Mouse (Mus musculus): ENCODE measurements around the gene Rhbdl2. TPM values are rescaled to one million over a fixed set of nuclear protein-coding genes. Genes with fewer than 3 reads are reported as not detected.

Rhbdl2 gene
- total RNA-seq (2015; ENCODE audit: low replicate concordance) (not detected in 2 replicates), total RNA-seq (2017; ENCODE audit: low replicate concordance) (not detected in 2 replicates)

GRCm38 (mm10) chr4:123787191-123787985 is at the start of gene Rhbdl2:
Gene Rhbdl2, plus strand, starts transcription at chr4:123787874.
- ATAC-seq (replicated peaks; ENCODE audit: low FRiP score, poor library complexity, severe bottlenecking) = no peak

DNA sequence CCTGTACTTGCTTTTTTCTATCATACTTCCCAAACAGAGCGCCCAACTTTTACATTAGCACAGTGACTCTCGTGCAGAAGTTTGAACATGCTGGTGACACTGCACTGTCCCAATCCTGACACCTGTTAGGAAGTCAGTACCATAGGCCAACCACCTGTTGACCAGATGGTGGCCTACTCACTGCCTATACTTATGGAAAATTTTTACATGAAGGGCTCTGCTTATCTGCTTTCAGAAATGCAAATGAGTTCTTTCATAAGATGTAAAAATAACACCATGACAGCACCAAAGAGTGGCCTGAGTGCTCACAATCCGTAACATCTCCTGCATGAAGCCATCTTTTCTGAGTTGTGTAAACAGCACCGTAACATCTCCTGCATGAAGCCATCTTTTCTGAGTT is 49.0 kb upstream of the Rhbdl2 start:
- ATAC-seq (replicated peaks; ENCODE audit: low FRiP score, poor library complexity, severe bottlenecking) = no peak

DNA sequence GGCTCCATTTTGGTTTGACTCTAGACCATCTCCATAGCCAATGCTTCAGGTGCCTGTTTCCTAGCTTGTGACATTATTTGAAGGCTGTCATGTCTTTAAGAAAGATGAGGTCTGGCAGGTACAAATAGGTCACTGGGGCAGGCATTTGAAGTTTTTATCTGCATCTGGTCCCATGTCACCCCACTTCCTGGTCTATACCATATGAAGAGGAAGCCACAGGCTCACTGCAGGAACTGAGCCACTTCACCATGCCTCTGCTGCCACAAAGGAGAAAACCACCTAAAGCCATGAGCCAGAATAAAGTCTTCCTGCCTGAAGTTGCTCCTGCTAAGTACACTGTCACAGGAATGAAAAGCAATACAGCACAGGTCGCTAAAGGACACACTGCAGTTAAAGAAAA is 44.8 kb upstream of the Rhbdl2 start:
- ATAC-seq (replicated peaks; ENCODE audit: low FRiP score, poor library complexity, severe bottlenecking) = no peak

DNA sequence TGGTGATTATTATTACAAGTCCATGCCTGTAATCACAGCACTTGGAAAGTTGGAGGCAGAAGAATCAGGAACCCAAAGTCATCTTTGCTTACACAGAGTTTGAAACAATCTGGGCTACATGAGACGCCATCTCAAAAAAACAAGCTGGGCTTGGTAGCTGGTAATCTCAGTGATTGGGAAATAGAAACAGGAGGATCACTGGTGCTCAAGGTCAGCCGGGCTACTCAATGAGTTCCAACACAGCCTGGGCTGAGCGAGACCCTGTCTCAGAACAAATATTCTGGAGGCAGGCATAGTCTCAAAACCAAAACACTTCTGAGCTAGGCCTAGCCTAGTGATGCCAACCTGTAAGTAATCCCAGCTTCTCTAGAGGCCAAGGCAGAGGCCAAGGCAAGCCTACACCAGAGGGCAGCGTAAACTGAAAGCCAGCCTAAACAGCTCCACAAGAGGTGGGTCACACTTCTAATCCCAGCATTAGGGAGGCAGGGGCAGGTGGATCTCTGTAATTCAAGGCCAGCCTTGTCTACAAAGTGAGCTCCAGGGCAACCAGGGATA is 42.4 kb upstream of the Rhbdl2 start:
- no peak for ATAC-seq (replicated peaks; ENCODE audit: low FRiP score, poor library complexity, severe bottlenecking)

- peak; percentile 53; the same call in 1 of the 2 replicates for ATAC-seq (replicated peaks; ENCODE audit: low FRiP score, poor library complexity, severe bottlenecking)
Measured at GRCm38 (mm10) chr4:123748726-123749415, 38.8 kb upstream of the Rhbdl2 start.

GRCm38 (mm10) chr4:123749484-123750130 is 38.1 kb upstream of the Rhbdl2 start:
- peak; percentile 44 for ATAC-seq (replicated peaks; ENCODE audit: low FRiP score, poor library complexity, severe bottlenecking)

GRCm38 (mm10) chr4:123750152-123750651 is 37.5 kb upstream of the Rhbdl2 start, which contains the start of gene Akirin1:
Gene Akirin1, minus strand, starts transcription at chr4:123750345.
- peak; percentile 95 for ATAC-seq (replicated peaks; ENCODE audit: low FRiP score, poor library complexity, severe bottlenecking)

DNA sequence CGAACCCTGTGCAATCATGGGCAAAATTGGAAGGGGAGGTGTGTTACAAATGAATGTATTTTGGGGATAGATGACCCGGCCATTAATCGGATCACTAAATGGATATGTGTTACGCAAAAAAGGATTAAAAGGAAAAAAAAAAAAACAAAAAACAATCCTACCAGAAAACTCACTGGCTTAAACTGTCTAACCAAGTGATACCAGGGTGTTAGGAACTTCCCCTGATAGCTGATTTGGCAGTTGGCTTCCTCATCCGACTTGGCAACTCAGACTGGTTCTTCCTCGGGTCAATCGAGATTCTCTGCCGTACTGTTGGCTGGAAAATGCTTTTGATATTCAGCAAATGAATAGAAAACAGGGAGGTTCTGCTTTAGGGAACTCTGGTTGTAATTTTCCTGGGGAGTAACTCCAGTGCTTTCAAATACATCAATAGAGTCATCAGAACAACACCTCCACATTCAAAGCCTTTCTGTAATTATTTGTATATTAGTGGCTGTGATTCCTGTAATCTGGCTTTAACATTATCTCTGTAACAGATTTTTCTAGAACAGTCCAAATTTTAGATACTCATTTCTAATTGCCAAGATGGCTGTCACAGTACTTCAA is 36.9 kb upstream of the Rhbdl2 start:
- ATAC-seq (replicated peaks; ENCODE audit: low FRiP score, poor library complexity, severe bottlenecking) = no peak

DNA sequence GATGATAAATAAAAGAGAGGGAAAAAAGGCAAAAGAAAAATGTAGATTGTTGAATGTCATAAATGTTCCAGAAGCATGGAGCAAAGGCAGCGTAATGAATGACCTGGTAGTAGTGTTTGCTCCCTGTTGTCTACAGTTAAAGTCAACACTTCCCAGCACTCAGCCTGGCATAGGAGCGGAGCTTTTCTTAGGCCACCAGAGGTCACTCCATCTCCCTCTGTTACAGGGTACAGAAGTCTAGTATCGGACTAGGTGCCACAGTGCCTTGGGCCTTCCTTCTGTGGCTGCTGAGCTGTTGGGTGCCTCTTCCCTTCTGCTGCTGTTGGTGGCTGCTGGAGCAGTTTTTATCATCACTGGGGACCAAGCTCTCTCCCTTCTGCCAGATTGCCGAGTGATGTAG is 29.4 kb upstream of the Rhbdl2 start:
- no peak for ATAC-seq (replicated peaks; ENCODE audit: low FRiP score, poor library complexity, severe bottlenecking)

GRCm38 (mm10) chr4:123765071-123765470 is 22.6 kb upstream of the Rhbdl2 start:
- no peak for ATAC-seq (replicated peaks; ENCODE audit: low FRiP score, poor library complexity, severe bottlenecking)

DNA sequence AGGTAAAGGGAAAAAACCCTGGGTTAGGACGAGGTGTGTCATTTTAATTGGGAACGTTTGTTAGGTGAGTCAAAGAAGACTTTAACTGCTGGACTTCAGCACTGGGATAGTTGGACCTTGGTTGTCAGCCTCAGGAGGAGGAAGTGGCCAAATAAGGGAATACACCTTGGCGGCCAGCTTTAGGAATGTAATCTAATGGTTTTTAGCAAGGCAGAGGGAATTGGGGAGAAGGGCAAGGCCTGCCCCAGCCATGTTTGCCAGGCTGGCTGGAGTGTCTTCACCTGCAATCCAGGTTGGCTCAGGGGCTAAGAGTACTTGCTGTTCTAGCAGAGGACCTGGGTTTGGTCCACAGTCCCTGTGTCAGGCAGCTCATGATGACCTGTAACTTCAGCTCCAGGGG is 19.9 kb upstream of the Rhbdl2 start:
- no peak for ATAC-seq (replicated peaks; ENCODE audit: low FRiP score, poor library complexity, severe bottlenecking)

GRCm38 (mm10) chr4:123768234-123768633 is 19.4 kb upstream of the Rhbdl2 start:
- ATAC-seq (replicated peaks; ENCODE audit: low FRiP score, poor library complexity, severe bottlenecking) = no peak

GRCm38 (mm10) chr4:123792666-123793065 is 5.0 kb downstream of the Rhbdl2 start:
- no peak for ATAC-seq (replicated peaks; ENCODE audit: low FRiP score, poor library complexity, severe bottlenecking)

DNA sequence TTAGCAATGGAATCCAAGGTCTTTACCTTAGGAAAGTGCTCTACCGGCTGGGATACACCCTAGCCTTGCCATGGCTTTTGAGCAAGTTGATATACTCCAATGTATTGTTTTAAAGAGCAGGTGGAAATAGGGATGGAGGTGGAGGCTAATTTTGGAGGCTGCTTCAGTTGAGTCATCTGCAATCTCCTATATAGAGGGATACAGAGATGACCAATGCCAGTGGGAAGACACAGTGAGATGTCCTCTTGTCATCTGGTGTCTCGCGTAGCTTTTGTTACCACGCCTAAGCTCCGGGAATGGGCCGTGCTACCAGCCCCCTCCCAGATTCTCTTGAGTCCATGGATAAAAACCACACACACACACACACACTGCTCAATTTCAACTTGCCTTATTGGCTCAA is 5.5 kb downstream of the Rhbdl2 start:
- no peak for ATAC-seq (replicated peaks; ENCODE audit: low FRiP score, poor library complexity, severe bottlenecking)

- no peak for ATAC-seq (replicated peaks; ENCODE audit: low FRiP score, poor library complexity, severe bottlenecking)
Measured at GRCm38 (mm10) chr4:123795057-123795456, 7.4 kb downstream of the Rhbdl2 start.

GRCm38 (mm10) chr4:123797403-123797802 is 9.7 kb downstream of the Rhbdl2 start:
- ATAC-seq (replicated peaks; ENCODE audit: low FRiP score, poor library complexity, severe bottlenecking) = no peak

- no peak for ATAC-seq (replicated peaks; ENCODE audit: low FRiP score, poor library complexity, severe bottlenecking)
Measured at GRCm38 (mm10) chr4:123797856-123798255, 10.2 kb downstream of the Rhbdl2 start.

- no peak for ATAC-seq (replicated peaks; ENCODE audit: low FRiP score, poor library complexity, severe bottlenecking)
Measured at GRCm38 (mm10) chr4:123803642-123804041, 16.0 kb downstream of the Rhbdl2 start.

- no peak for ATAC-seq (replicated peaks; ENCODE audit: low FRiP score, poor library complexity, severe bottlenecking)
Measured at GRCm38 (mm10) chr4:123808304-123808703, 20.6 kb downstream of the Rhbdl2 start.
